Mouse (Mus musculus) midbrain, embryonic 12.5 days (tissue): Measurements from ENCODE around the gene Pex11a. TPM values are rescaled to one million over a fixed set of nuclear protein-coding genes. Genes with fewer than 3 reads are reported as not detected.

Experiments
- ATAC-seq: fragments of 200-750 bp; cut with Nextera tagmentation; 2 replicates; pipeline ENCODE4 v1.8.0; 2017; ENCODE audit warnings: low read depth, moderate TSS enrichment, moderate library complexity; ENCODE audit not compliant: low FRiP score
- H3K27ac ChIP-seq: fragments of 300-500 bp; sonication (generic); replicated peaks from 2 replicates; pipeline ENCODE4 v1.5.1; 2016; ENCODE audit warnings: mild to moderate bottlenecking
- H3K27me3 ChIP-seq: fragments of 300-500 bp; sonication (generic); 2 replicates; pipeline ENCODE4 v1.6.1; 2016; ENCODE audit warnings: mild to moderate bottlenecking
- H3K36me3 ChIP-seq: fragments of 300-500 bp; sonication (generic); 2 replicates; pipeline ENCODE4 v1.6.1; 2016
- H3K4me1 ChIP-seq: fragments of 300-500 bp; sonication (generic); 2 replicates; pipeline ENCODE4 v1.6.1; 2016
- H3K4me2 ChIP-seq: fragments of 300-500 bp; sonication (generic); replicated peaks from 2 replicates; pipeline ENCODE4 v1.6.1; 2016; ENCODE audit warnings: mild to moderate bottlenecking, moderate library complexity
- H3K4me3 ChIP-seq: fragments of 300-500 bp; sonication (generic); 2 replicates; pipeline ENCODE4 v1.5.1; 2016; ENCODE audit warnings: mild to moderate bottlenecking
- H3K9ac ChIP-seq: fragments of 300-500 bp; sonication (generic); replicated peaks from 2 replicates; pipeline ENCODE4 v1.6.1; 2016; ENCODE audit warnings: mild to moderate bottlenecking, moderate library complexity
- H3K9me3 ChIP-seq: fragments of 300-500 bp; sonication (generic); 2 replicates; pipeline ENCODE4 v1.6.1; 2016; ENCODE audit warnings: mild to moderate bottlenecking
- WGBS: fragments of 180-500 bp; shearing (Covaris S2); methylation state at CpG from one replicate; pipeline ENCODE4 v1.1.7; 2016; 5-methylcytosine and 5-hydroxymethylcytosine counted together
- polyA plus RNA-seq: library from polyadenylated mRNA; unstranded; fragments of >200 nt; fragmentation: Nextera tagmentation; extraction: Ambion mirVana; gene quantifications from 2 replicates; pipeline ENCODE4 v1.2.1, GENCODE M21; 2016

Pex11a gene
- polyA plus RNA-seq, 1 experiment from 2014 or later, result 8.1 TPM

GRCm38 (mm10) chr7:79761124-79761876, 18.4 kb upstream of the Pex11a start:
- Histone ChIP-seq H3K36me3 (no peaks in the 10 kb centered on the region), H3K9ac (no peak overlapping the region), H3K4me1 (no peaks in the 10 kb centered on the region), H3K27me3 (no peaks in the 10 kb centered on the region), H3K9me3 (no peaks in the 10 kb centered on the region), H3K4me2 (no peak overlapping the region), H3K4me3 (no peak overlapping the region), H3K27ac (no peak overlapping the region)
- ATAC-seq, result no peak
- 86% methylated on average over 5 of the region's 5 CpGs for WGBS

GRCm38 (mm10) chr7:79759766-79760165, 16.8 kb upstream of the Pex11a start:
- ATAC-seq, result no peak
- Histone ChIP-seq H3K9me3 (no peaks in the 10 kb centered on the region), H3K36me3 (no peaks in the 10 kb centered on the region)

GRCm38 (mm10) chr7:79758176-79758575, 15.2 kb upstream of the Pex11a start:
- no peak overlapping the region for H3K9ac ChIP-seq
- no peaks in the 10 kb centered on the region for H3K9me3 ChIP-seq
- H3K4me2 ChIP-seq, result no peak overlapping the region
- H3K4me3 ChIP-seq, result no peak overlapping the region
- no peak for ATAC-seq
- no peaks in the 10 kb centered on the region for H3K4me1 ChIP-seq
- H3K27ac ChIP-seq, result no peak overlapping the region
- 83% methylated on average over 6 of the region's 6 CpGs for WGBS
- H3K27me3 ChIP-seq, result no peaks in the 10 kb centered on the region
- no peaks in the 10 kb centered on the region for H3K36me3 ChIP-seq

More at GRCm38 (mm10) chr7:79759766-79760165, 16.8 kb upstream of the Pex11a start:
- Histone ChIP-seq H3K4me1 (no peaks in the 10 kb centered on the region), H3K27ac (no peak overlapping the region), H3K4me2 (no peak overlapping the region), H3K4me3 (no peak overlapping the region), H3K9ac (no peak overlapping the region), H3K27me3 (no peaks in the 10 kb centered on the region)

GRCm38 (mm10) chr7:79756334-79756733, 13.4 kb upstream of the Pex11a start:
- no peak for ATAC-seq
- Histone ChIP-seq H3K9ac (no peak overlapping the region), H3K4me2 (no peak overlapping the region), H3K4me1 (no peaks in the 10 kb centered on the region), H3K27me3 (no peaks in the 10 kb centered on the region), H3K36me3 (no peaks in the 10 kb centered on the region), H3K27ac (no peak overlapping the region), H3K9me3 (no peaks in the 10 kb centered on the region), H3K4me3 (no peak overlapping the region)
- 59% methylated on average over 2 of the region's 2 CpGs for WGBS

- H3K4me1 ChIP-seq, result no peaks in the 10 kb centered on the region
- no peaks in the 10 kb centered on the region for H3K27me3 ChIP-seq
- no peak overlapping the region for H3K4me3 ChIP-seq
- H3K9ac ChIP-seq, result no peak overlapping the region
- no peak for ATAC-seq
- no peaks in the 10 kb centered on the region for H3K36me3 ChIP-seq
- no peak overlapping the region for H3K4me2 ChIP-seq
- 84% methylated on average over 6 of the region's 6 CpGs for WGBS
- H3K9me3 ChIP-seq, result no peaks in the 10 kb centered on the region
- H3K27ac ChIP-seq, result no peak overlapping the region
Observed at GRCm38 (mm10) chr7:79749511-79749910, 6.6 kb upstream of the Pex11a start.

GRCm38 (mm10) chr7:79747659-79748058, 4.7 kb upstream of the Pex11a start:
- Histone ChIP-seq H3K9me3 (no peaks in the 10 kb centered on the region), H3K4me3 (no peak overlapping the region), H3K27ac (no peak overlapping the region), H3K27me3 (no peaks in the 10 kb centered on the region), H3K9ac (no peak overlapping the region), H3K4me2 (no peak overlapping the region), H3K36me3 (no peaks in the 10 kb centered on the region), H3K4me1 (peaks cover 4% of the 10 kb centered on the region; the same call in 1 of the 2 replicates)
- ATAC-seq, result no peak
- WGBS, result 87% methylated on average over 6 of the region's 6 CpGs

GRCm38 (mm10) chr7:79744585-79744984, 1.7 kb upstream of the Pex11a start:
- Histone ChIP-seq H3K9ac (no peak overlapping the region), H3K4me1 (peaks cover 4% of the 10 kb centered on the region; the same call in 1 of the 2 replicates), H3K4me3 (no peak overlapping the region), H3K4me2 (no peak overlapping the region), H3K27me3 (no peaks in the 10 kb centered on the region), H3K9me3 (no peaks in the 10 kb centered on the region), H3K27ac (no peak overlapping the region), H3K36me3 (no peaks in the 10 kb centered on the region)
- 80% methylated on average over 5 of the region's 5 CpGs for WGBS
- no peak for ATAC-seq

- no peak overlapping the region for H3K9ac ChIP-seq
- no peak overlapping the region for H3K4me2 ChIP-seq
- no peak overlapping the region for H3K27ac ChIP-seq
- no peak overlapping the region for H3K4me3 ChIP-seq
- peaks cover 4% of the 10 kb centered on the region; the same call in 1 of the 2 replicates for H3K4me1 ChIP-seq
- H3K9me3 ChIP-seq, result no peaks in the 10 kb centered on the region
- no peaks in the 10 kb centered on the region for H3K36me3 ChIP-seq
- no peak for ATAC-seq
- WGBS, result 91% methylated on average over 9 of the region's 9 CpGs
- no peaks in the 10 kb centered on the region for H3K27me3 ChIP-seq
Observed at GRCm38 (mm10) chr7:79744051-79744450, 1.1 kb upstream of the Pex11a start.

GRCm38 (mm10) chr7:79742277-79742658, 663 bp downstream of the Pex11a start:
- WGBS, result 27% methylated on average over 11 of the region's 11 CpGs

GRCm38 (mm10) chr7:79740279-79740678, 2.7 kb downstream of the Pex11a start:
- Histone ChIP-seq H3K4me1 (peaks cover 4% of the 10 kb centered on the region; the same call in 1 of the 2 replicates), H3K27me3 (no peaks in the 10 kb centered on the region), H3K9me3 (no peaks in the 10 kb centered on the region), H3K4me2 (no peak overlapping the region), H3K4me3 (no peak overlapping the region), H3K27ac (no peak overlapping the region), H3K9ac (no peak overlapping the region), H3K36me3 (peaks cover 7% of the 10 kb centered on the region; the same call in 1 of the 2 replicates)
- no peak for ATAC-seq
- 83% methylated on average over 4 of the region's 4 CpGs for WGBS

More at GRCm38 (mm10) chr7:79742277-79742658, 663 bp downstream of the Pex11a start:
- no peaks in the 10 kb centered on the region for H3K27me3 ChIP-seq
- H3K4me3 ChIP-seq, result peak overlapping the region; percentile 64
- peak overlapping the region; percentile 91 for H3K4me2 ChIP-seq
- no peaks in the 10 kb centered on the region for H3K9me3 ChIP-seq
- H3K36me3 ChIP-seq, result peaks cover under 1% of the 10 kb centered on the region; the same call in 1 of the 2 replicates
- no peak overlapping the region for H3K27ac ChIP-seq
- ATAC-seq, result no peak
- H3K9ac ChIP-seq, result peak overlapping the region; percentile 54
- H3K4me1 ChIP-seq, result peaks cover 4% of the 10 kb centered on the region; the same call in 1 of the 2 replicates

GRCm38 (mm10) chr7:79738913-79739312, 4.0 kb downstream of the Pex11a start:
- no peaks in the 10 kb centered on the region for H3K27me3 ChIP-seq
- H3K36me3 ChIP-seq, result peaks cover 7% of the 10 kb centered on the region; the same call in 1 of the 2 replicates
- H3K4me1 ChIP-seq, result peaks cover 4% of the 10 kb centered on the region; the same call in 1 of the 2 replicates
- no peak overlapping the region for H3K4me2 ChIP-seq
- 93% methylated on average over 2 of the region's 2 CpGs for WGBS
- H3K9ac ChIP-seq, result no peak overlapping the region
- no peaks in the 10 kb centered on the region for H3K9me3 ChIP-seq
- no peak overlapping the region for H3K4me3 ChIP-seq
- no peak overlapping the region for H3K27ac ChIP-seq
- ATAC-seq, result no peak

GRCm38 (mm10) chr7:79736511-79736910, 6.4 kb downstream of the Pex11a start:
- Histone ChIP-seq H3K9me3 (no peaks in the 10 kb centered on the region), H3K36me3 (peaks cover 7% of the 10 kb centered on the region; the same call in 1 of the 2 replicates), H3K4me2 (no peak overlapping the region), H3K4me3 (no peak overlapping the region), H3K9ac (no peak overlapping the region), H3K27ac (no peak overlapping the region), H3K4me1 (no peaks in the 10 kb centered on the region), H3K27me3 (peaks cover 10% of the 10 kb centered on the region)
- 95% methylated on average over 14 of the region's 14 CpGs for WGBS
- no peak for ATAC-seq
